Mouse (Mus musculus): ENCODE results near the gene Ccl7. TPM values are rescaled to one million over a fixed set of nuclear protein-coding genes. Genes with fewer than 3 reads are reported as not detected.

Gene Ccl7
- 0.24 and 0.44 TPM in 2 replicates for polyA plus RNA-seq (2016; fragmentation: Nextera tagmentation; extraction: Ambion mirVana)

GRCm38 (mm10) chr11:82045471-82045870, at the start of gene Ccl7:
Ccl7 (plus strand) TSS chr11:82045712.
- no peaks in the 10 kb centered on the region for H3K4me1 ChIP-seq
- H3K9ac ChIP-seq, result no peak within 1 kb of the TSS
- 81% methylated on average over 3 of the region's 3 CpGs for WGBS
- no peaks in the 10 kb centered on the region; the same call in 1 of the 2 replicates for H3K27me3 ChIP-seq
- H3K4me2 ChIP-seq, result no peak within 1 kb of the TSS
- H3K36me3 ChIP-seq (replicated peaks), result no peaks in the 10 kb centered on the region
- H3K27ac ChIP-seq, result no peak within 1 kb of the TSS
- H3K9me3 ChIP-seq, result no peaks in the 10 kb centered on the region
- no peak within 1 kb of the TSS for H3K4me3 ChIP-seq (replicated peaks)
- no peak for ATAC-seq (ENCODE audit: low FRiP score)

GRCm38 (mm10) chr11:81996172-81996841, 49.2 kb upstream of the Ccl7 start:
- Histone ChIP-seq H3K9me3 (no peaks in the 10 kb centered on the region), H3K9ac (no peak overlapping the region), H3K4me1 (no peaks in the 10 kb centered on the region), H3K27ac (no peak overlapping the region), H3K4me3 (replicated peaks) (no peak overlapping the region), H3K4me2 (no peak overlapping the region), H3K27me3 (0 out of 2 replicates have a peak, but pooled peaks cover 2% of the 10 kb centered on the region), H3K36me3 (replicated peaks) (no peaks in the 10 kb centered on the region)
- no peak for ATAC-seq (ENCODE audit: low FRiP score)
- 72% methylated on average over 10 of the region's 10 CpGs for WGBS

- H3K27ac ChIP-seq, result no peak overlapping the region
- H3K27me3 ChIP-seq, result 0 out of 2 replicates have a peak, but pooled peaks cover 2% of the 10 kb centered on the region
- H3K4me3 ChIP-seq (replicated peaks), result no peak overlapping the region
- ATAC-seq (ENCODE audit: low FRiP score), result no peak
- no peaks in the 10 kb centered on the region for H3K4me1 ChIP-seq
- no peak overlapping the region for H3K4me2 ChIP-seq
- H3K9me3 ChIP-seq, result no peaks in the 10 kb centered on the region
- H3K36me3 ChIP-seq (replicated peaks), result no peaks in the 10 kb centered on the region
- 85% methylated on average over 5 of the region's 5 CpGs for WGBS
- no peak overlapping the region for H3K9ac ChIP-seq
Measured at GRCm38 (mm10) chr11:81997085-81997484, 48.4 kb upstream of the Ccl7 start.

DNA sequence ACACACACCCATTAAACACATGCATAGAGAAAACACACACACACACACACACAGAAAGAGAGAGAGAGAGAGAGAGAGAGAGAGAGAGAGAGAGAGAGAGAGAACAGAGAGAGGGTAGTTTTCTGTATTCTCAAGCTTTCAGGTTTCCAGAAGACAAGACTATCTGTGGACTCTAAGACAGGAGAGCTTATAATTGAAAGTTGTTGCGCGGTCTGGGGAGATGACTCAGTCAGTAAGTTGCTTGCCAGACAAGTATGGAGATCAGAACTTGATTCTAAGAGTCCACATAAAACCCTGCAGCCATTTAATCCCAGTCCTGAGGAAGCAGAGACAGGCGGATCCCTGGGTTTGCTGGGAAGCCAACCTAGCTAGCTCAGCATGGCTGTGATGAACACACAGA, 46.9 kb upstream of the Ccl7 start:
- 96% methylated on average over 3 of the region's 3 CpGs for WGBS
- no peaks in the 10 kb centered on the region for H3K4me1 ChIP-seq
- H3K4me2 ChIP-seq, result no peak overlapping the region
- no peaks in the 10 kb centered on the region for H3K36me3 ChIP-seq (replicated peaks)
- H3K9me3 ChIP-seq, result no peaks in the 10 kb centered on the region
- no peak overlapping the region for H3K27ac ChIP-seq
- ATAC-seq (ENCODE audit: low FRiP score), result no peak
- 0 out of 2 replicates have a peak, but pooled peaks cover 2% of the 10 kb centered on the region for H3K27me3 ChIP-seq
- H3K4me3 ChIP-seq (replicated peaks), result no peak overlapping the region
- no peak overlapping the region for H3K9ac ChIP-seq

GRCm38 (mm10) chr11:81999469-81999868, 46.0 kb upstream of the Ccl7 start:
- 85% methylated on average over 4 of the region's 4 CpGs for WGBS
- Histone ChIP-seq H3K27me3 (0 out of 2 replicates have a peak, but pooled peaks cover 2% of the 10 kb centered on the region), H3K4me2 (no peak overlapping the region), H3K36me3 (replicated peaks) (no peaks in the 10 kb centered on the region), H3K9me3 (no peaks in the 10 kb centered on the region), H3K4me3 (replicated peaks) (no peak overlapping the region), H3K4me1 (no peaks in the 10 kb centered on the region), H3K9ac (no peak overlapping the region), H3K27ac (no peak overlapping the region)
- no peak for ATAC-seq (ENCODE audit: low FRiP score)

DNA sequence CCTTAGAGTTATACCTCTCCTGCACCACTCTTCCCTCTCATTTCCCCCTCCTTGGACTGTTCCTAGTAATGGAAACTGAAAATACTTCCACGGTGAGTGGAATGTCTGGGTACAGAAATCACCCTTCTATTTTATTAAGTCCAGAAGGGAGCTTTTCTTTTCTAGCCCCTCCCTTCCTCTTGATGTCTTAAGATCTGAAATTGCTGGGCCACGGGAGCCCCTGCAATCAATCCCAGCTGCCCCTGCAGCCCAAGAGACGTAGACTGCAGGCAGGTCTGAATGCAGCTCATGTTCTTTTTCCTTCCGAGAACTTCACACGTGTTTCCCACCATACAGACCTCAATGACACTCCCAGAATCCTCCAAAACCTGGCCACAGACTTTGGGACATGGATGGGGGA, 44.9 kb upstream of the Ccl7 start:
- no peak for ATAC-seq (ENCODE audit: low FRiP score)
- WGBS, result 65% methylated on average over 5 of the region's 5 CpGs
- H3K9ac ChIP-seq, result no peak overlapping the region
- no peak overlapping the region for H3K4me3 ChIP-seq (replicated peaks)
- no peak overlapping the region for H3K4me2 ChIP-seq
- H3K4me1 ChIP-seq, result no peaks in the 10 kb centered on the region
- H3K9me3 ChIP-seq, result no peaks in the 10 kb centered on the region
- 0 out of 2 replicates have a peak, but pooled peaks cover 2% of the 10 kb centered on the region for H3K27me3 ChIP-seq
- no peak overlapping the region for H3K27ac ChIP-seq
- H3K36me3 ChIP-seq (replicated peaks), result no peaks in the 10 kb centered on the region

DNA sequence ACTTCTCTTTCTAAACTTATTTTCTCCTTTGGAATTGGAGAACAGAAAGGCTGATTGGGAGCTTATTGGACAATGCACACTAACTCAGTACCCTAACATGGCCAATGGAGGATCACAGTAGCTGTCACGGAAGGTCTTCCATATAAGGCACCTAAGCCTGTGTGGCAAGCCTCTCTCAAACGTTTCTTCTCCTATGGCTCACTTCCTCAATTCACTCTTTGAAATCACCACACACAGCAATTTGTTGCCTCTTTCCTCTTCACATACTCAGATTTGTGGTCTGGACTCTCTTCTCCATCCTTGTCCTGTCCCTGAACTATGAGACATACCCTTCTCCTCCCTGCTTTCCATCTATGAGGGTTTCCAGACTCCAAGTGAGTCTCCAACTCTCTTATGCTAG, 40.7 kb upstream of the Ccl7 start:
- WGBS, result 82% methylated on average over 2 of the region's 2 CpGs
- H3K36me3 ChIP-seq (replicated peaks), result no peaks in the 10 kb centered on the region
- no peak overlapping the region for H3K4me2 ChIP-seq
- H3K9ac ChIP-seq, result no peak overlapping the region
- no peak overlapping the region for H3K27ac ChIP-seq
- ATAC-seq (ENCODE audit: low FRiP score), result no peak
- H3K27me3 ChIP-seq, result no peaks in the 10 kb centered on the region
- H3K9me3 ChIP-seq, result no peaks in the 10 kb centered on the region
- no peak overlapping the region for H3K4me3 ChIP-seq (replicated peaks)
- H3K4me1 ChIP-seq, result peaks cover 6% of the 10 kb centered on the region; the same call in 1 of the 2 replicates

GRCm38 (mm10) chr11:82006796-82007423, 38.6 kb upstream of the Ccl7 start:
- Histone ChIP-seq H3K27ac (no peak overlapping the region), H3K27me3 (no peaks in the 10 kb centered on the region), H3K36me3 (replicated peaks) (no peaks in the 10 kb centered on the region), H3K4me3 (replicated peaks) (no peak overlapping the region), H3K4me2 (no peak overlapping the region), H3K4me1 (peaks cover 6% of the 10 kb centered on the region; the same call in 1 of the 2 replicates), H3K9me3 (no peaks in the 10 kb centered on the region), H3K9ac (no peak overlapping the region)
- WGBS, result 57% methylated on average over 12 of the region's 12 CpGs
- ATAC-seq (ENCODE audit: low FRiP score), result no peak

GRCm38 (mm10) chr11:82010115-82010514, 35.4 kb upstream of the Ccl7 start:
- H3K4me1 ChIP-seq, result peaks cover 6% of the 10 kb centered on the region; the same call in 1 of the 2 replicates
- H3K27ac ChIP-seq, result no peak overlapping the region
- H3K27me3 ChIP-seq, result no peaks in the 10 kb centered on the region
- ATAC-seq (ENCODE audit: low FRiP score), result no peak
- no peaks in the 10 kb centered on the region for H3K9me3 ChIP-seq
- H3K36me3 ChIP-seq (replicated peaks), result no peaks in the 10 kb centered on the region
- H3K9ac ChIP-seq, result no peak overlapping the region
- H3K4me3 ChIP-seq (replicated peaks), result no peak overlapping the region
- 88% methylated on average over 3 of the region's 3 CpGs for WGBS
- no peak overlapping the region for H3K4me2 ChIP-seq

- no peak overlapping the region for H3K4me3 ChIP-seq (replicated peaks)
- no peak overlapping the region for H3K9ac ChIP-seq
- no peak overlapping the region for H3K4me2 ChIP-seq
- no peaks in the 10 kb centered on the region for H3K36me3 ChIP-seq (replicated peaks)
- H3K9me3 ChIP-seq, result no peaks in the 10 kb centered on the region
- H3K4me1 ChIP-seq, result peaks cover 6% of the 10 kb centered on the region; the same call in 1 of the 2 replicates
- WGBS, result 79% methylated on average over 8 of the region's 8 CpGs
- no peak for ATAC-seq (ENCODE audit: low FRiP score)
- H3K27me3 ChIP-seq, result no peaks in the 10 kb centered on the region
- H3K27ac ChIP-seq, result no peak overlapping the region
Measured at GRCm38 (mm10) chr11:82011411-82012193, 33.9 kb upstream of the Ccl7 start.

DNA sequence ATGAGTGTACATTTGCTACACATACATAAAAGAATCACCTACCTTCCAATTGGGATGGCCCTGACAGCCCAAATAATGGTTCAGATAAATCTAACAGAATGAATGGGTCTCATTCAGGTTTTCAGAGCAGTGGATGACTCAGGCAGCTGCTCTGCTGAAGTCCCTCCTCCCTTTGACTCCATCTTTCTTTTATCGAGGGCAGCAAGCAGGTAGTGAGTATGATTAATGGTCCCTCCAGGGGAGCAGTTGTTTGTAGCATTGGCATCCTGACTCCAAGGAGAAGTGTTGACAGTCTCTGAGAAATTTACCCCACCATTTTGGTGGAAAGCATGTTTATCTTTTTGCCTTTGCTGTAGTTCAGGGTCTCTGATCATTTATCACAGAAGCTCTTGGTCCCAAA, 31.8 kb upstream of the Ccl7 start:
- no peak for ATAC-seq (ENCODE audit: low FRiP score)

DNA sequence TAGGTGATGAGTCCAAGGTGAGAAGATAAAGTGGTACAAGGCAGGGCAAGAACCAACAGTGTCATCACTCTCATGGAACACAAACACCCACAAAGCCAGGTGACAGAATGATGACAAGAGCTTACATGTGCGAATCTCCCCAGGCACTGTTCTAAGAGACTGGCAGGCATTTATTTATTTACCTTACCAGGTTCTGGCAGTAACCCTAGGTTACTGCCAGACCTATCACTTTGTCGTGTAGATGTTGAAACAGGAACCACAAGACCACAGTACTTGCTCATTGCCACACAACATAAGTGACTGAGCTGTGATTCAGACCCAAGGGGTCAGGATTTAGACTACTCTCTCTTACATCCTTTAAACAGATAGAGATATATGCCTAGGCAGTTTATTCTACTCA, 30.4 kb upstream of the Ccl7 start:
- H3K4me1 ChIP-seq, result no peaks in the 10 kb centered on the region
- H3K4me2 ChIP-seq, result no peak overlapping the region
- H3K9ac ChIP-seq, result no peak overlapping the region
- H3K27me3 ChIP-seq, result no peaks in the 10 kb centered on the region
- WGBS, result 83% methylated on average over 2 of the region's 2 CpGs
- H3K4me3 ChIP-seq (replicated peaks), result no peak overlapping the region
- ATAC-seq (ENCODE audit: low FRiP score), result no peak
- H3K36me3 ChIP-seq (replicated peaks), result no peaks in the 10 kb centered on the region
- H3K27ac ChIP-seq, result no peak overlapping the region
- no peaks in the 10 kb centered on the region for H3K9me3 ChIP-seq

More for the DNA sequence above, 31.8 kb upstream of the Ccl7 start:
- Histone ChIP-seq H3K4me2 (no peak overlapping the region), H3K27ac (no peak overlapping the region), H3K4me3 (replicated peaks) (no peak overlapping the region), H3K9ac (no peak overlapping the region), H3K36me3 (replicated peaks) (no peaks in the 10 kb centered on the region), H3K9me3 (no peaks in the 10 kb centered on the region), H3K4me1 (no peaks in the 10 kb centered on the region), H3K27me3 (no peaks in the 10 kb centered on the region)
- WGBS, result 93% methylated on average over 1 of the region's 1 CpGs

Data from forebrain, embryonic 12.5 days (tissue).